Mouse (Mus musculus): ENCODE data around the gene Gm29609. TPM values are rescaled to one million over a fixed set of nuclear protein-coding genes. Genes with fewer than 3 reads are reported as not detected.
A peak's percentile ranks its signal among the peaks of the same experiment; 100 is the strongest.

The Gm29609 gene
- polyA plus RNA-seq, 1 experiment from 2014 or later = 1.9 TPM

DNA sequence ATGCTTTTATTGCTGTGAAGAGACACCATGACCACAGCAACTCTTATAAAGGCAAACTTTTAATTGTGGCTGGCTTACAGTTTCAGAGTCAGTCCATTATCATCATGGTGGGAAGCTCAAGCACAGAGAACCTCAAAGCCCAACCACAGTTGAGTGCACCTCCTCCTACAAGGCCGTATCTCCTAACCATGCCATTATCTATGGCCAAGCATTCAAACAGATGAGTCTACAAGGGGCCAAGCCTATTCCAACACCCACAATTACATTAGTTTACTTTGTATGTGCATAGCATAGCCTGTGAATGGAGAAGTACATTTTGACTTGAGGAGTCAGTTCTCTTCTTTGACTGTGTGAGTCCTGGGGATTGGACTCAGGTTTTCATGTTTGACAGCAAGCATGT, 14.8 kb downstream of the Gm29609 start:
- no peak overlapping the region for H3K4me3 ChIP-seq (ENCODE audit: low read length)
- ATAC-seq (ENCODE audit: low read depth) = no peak
- 81% methylated on average over 1 of the region's 1 CpGs for WGBS
- H3K27ac ChIP-seq (ENCODE audit: low read length) = no peak overlapping the region
- no peaks in the 10 kb centered on the region for H3K4me1 ChIP-seq (replicated peaks; ENCODE audit: control insufficient read depth, insufficient read depth, low read length)
- H3K9me3 ChIP-seq (ENCODE audit: control insufficient read depth, low read length) = no peaks in the 10 kb centered on the region
- no peaks in the 10 kb centered on the region for H3K27me3 ChIP-seq (ENCODE audit: control insufficient read depth, insufficient read depth, low read depth, low read length)
- no peak overlapping the region for H3K9ac ChIP-seq (ENCODE audit: low read length)
- no peak overlapping the region for H3K4me2 ChIP-seq (ENCODE audit: low read depth, low read length)
- peaks cover 61% of the 10 kb centered on the region for H3K36me3 ChIP-seq (ENCODE audit: control insufficient read depth, insufficient read depth, low read length)

DNA sequence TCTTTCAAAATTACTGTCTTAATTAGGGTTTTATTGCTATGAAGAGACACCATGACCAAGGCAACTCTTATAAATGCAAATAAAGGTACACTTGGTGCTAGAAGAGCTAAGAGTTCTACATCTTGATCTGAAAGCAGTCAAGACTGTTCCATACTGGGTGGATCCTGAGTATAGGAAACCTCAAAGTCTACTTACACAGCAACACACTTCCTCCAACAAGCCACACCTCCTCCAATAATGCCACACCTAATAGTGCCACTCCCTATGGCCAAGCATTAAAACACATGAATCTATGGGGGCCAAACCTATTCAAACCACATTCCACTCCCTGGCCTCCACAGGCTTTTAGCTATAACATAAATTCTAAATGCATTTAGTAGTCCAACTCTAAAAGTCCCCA, 17.2 kb downstream of the Gm29609 start:
- H3K9me3 ChIP-seq (ENCODE audit: control insufficient read depth, low read length) = no peaks in the 10 kb centered on the region
- H3K4me2 ChIP-seq (ENCODE audit: low read depth, low read length) = no peak overlapping the region
- no peak overlapping the region for H3K4me3 ChIP-seq (ENCODE audit: low read length)
- no peak overlapping the region for H3K9ac ChIP-seq (ENCODE audit: low read length)
- H3K4me1 ChIP-seq (replicated peaks; ENCODE audit: control insufficient read depth, insufficient read depth, low read length) = no peaks in the 10 kb centered on the region
- no peak overlapping the region for H3K27ac ChIP-seq (ENCODE audit: low read length)
- H3K36me3 ChIP-seq (ENCODE audit: control insufficient read depth, insufficient read depth, low read length) = peaks cover 66% of the 10 kb centered on the region
- no peaks in the 10 kb centered on the region for H3K27me3 ChIP-seq (ENCODE audit: control insufficient read depth, insufficient read depth, low read depth, low read length)
- no peak for ATAC-seq (ENCODE audit: low read depth)

DNA sequence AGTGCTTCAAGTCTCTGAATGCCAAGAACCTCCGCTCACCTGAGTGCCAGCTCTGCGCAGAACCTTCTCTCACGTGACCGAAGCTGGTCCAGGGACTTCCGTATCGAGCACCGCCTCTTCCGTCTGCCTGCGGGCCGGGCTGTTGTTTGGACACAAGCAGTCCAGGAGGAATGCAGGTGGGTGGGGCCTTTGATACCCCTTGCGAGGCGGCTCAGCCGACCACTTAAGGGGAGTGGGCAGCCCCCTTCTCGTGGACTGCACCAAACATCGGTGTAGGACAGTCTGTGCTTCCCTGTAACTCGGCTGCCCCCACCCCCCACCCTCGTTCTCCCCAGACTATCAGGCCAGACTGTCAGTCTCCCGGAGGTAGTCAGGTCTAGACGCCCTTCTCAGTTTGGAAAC, 25.6 kb downstream of the Gm29609 start, which contains the start of gene Mpv17:
Gene Mpv17 (minus strand): TSS at position 100 of the 402 bp plus-strand sequence.
- H3K9ac ChIP-seq (ENCODE audit: low read length) = peak within 1 kb of the TSS; percentile 81
- H3K4me3 ChIP-seq (ENCODE audit: low read length) = peak within 1 kb of the TSS; percentile 72
- peaks cover 23% of the 10 kb centered on the region for H3K36me3 ChIP-seq (ENCODE audit: control insufficient read depth, insufficient read depth, low read length)
- H3K27ac ChIP-seq (ENCODE audit: low read length) = peak within 1 kb of the TSS; percentile 75
- H3K4me2 ChIP-seq (ENCODE audit: low read depth, low read length) = peak within 1 kb of the TSS; percentile 80
- no peaks in the 10 kb centered on the region for H3K9me3 ChIP-seq (ENCODE audit: control insufficient read depth, low read length)
- H3K27me3 ChIP-seq (ENCODE audit: control insufficient read depth, insufficient read depth, low read depth, low read length) = no peaks in the 10 kb centered on the region
- ATAC-seq (ENCODE audit: low read depth) = peak; percentile 96
- H3K4me1 ChIP-seq (replicated peaks; ENCODE audit: control insufficient read depth, insufficient read depth, low read length) = peaks cover 5% of the 10 kb centered on the region
- under 1% methylated on average over 19 of the region's 19 CpGs for WGBS

DNA sequence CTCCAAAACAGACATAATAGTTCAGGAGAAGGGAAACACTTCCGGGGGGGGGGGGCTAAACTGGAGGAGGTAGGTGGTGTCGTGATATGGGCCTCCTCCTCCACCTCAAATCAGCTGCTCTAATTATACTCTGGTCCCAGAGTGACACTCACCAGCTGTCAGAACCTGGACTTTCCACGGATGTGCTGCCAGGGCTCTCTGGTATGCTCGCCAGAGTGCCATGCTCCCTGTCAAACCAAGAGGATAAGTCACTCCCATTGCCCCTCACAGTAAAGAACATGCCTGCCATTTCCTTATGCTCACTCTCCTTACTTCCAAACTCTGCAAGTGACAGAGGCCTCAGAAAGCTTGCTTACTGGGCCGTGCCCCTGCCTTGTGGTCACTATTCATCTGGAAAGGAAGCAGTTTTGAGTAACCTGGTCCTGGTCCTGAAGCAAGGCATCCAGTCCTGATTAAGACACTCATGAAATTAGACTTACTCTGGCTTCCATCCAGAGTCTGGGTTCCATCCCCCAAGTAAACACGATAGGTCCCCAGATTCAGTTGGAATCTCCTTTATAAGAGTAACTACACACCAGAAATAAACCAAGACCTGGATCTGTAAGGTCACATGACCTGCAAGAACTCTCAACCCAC, 26.1 kb downstream of the Gm29609 start:
- Histone ChIP-seq H3K4me2 (ENCODE audit: low read depth, low read length) (peak overlapping the region; percentile 80), H3K27ac (ENCODE audit: low read length) (peak overlapping the region; percentile 75; the same call in 1 of the 2 replicates), H3K9me3 (ENCODE audit: control insufficient read depth, low read length) (no peaks in the 10 kb centered on the region), H3K27me3 (ENCODE audit: control insufficient read depth, insufficient read depth, low read depth, low read length) (no peaks in the 10 kb centered on the region), H3K36me3 (ENCODE audit: control insufficient read depth, insufficient read depth, low read length) (peaks cover 18% of the 10 kb centered on the region), H3K4me1 (replicated peaks; ENCODE audit: control insufficient read depth, insufficient read depth, low read length) (peaks cover 5% of the 10 kb centered on the region), H3K9ac (ENCODE audit: low read length) (peak overlapping the region; percentile 81), H3K4me3 (ENCODE audit: low read length) (peak overlapping the region; percentile 72)
- ATAC-seq (ENCODE audit: low read depth) = peak; percentile 20
- 25% methylated on average over 6 of the region's 6 CpGs for WGBS

DNA sequence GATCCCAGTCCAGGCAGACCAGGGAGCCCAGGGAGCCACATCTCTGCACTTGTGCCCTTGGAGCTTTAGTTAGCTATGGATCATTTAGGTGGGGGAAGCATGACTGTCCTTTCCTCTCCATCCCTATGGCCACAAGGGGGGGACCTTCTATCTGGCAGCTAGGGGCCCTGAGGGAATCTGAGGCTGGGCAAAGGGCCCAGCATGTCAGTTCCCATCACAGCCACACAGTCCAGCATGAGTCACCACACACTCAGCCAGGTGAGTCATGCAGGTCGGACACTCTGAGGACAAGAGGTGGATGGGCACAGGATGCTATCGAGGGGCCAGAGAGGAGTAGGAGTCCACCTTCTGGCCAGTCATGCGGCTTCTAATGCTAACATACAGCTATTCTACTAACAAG, 28.0 kb downstream of the Gm29609 start:
- Histone ChIP-seq H3K4me3 (ENCODE audit: low read length) (no peak overlapping the region), H3K36me3 (ENCODE audit: control insufficient read depth, insufficient read depth, low read length) (peaks cover 1% of the 10 kb centered on the region; the same call in 1 of the 2 replicates), H3K4me1 (replicated peaks; ENCODE audit: control insufficient read depth, insufficient read depth, low read length) (peaks cover 5% of the 10 kb centered on the region), H3K9ac (ENCODE audit: low read length) (no peak overlapping the region), H3K9me3 (ENCODE audit: control insufficient read depth, low read length) (no peaks in the 10 kb centered on the region), H3K27ac (ENCODE audit: low read length) (no peak overlapping the region), H3K27me3 (ENCODE audit: control insufficient read depth, insufficient read depth, low read depth, low read length) (no peaks in the 10 kb centered on the region), H3K4me2 (ENCODE audit: low read depth, low read length) (no peak overlapping the region)
- 79% methylated on average over 3 of the region's 3 CpGs for WGBS
- no peak for ATAC-seq (ENCODE audit: low read depth)

DNA sequence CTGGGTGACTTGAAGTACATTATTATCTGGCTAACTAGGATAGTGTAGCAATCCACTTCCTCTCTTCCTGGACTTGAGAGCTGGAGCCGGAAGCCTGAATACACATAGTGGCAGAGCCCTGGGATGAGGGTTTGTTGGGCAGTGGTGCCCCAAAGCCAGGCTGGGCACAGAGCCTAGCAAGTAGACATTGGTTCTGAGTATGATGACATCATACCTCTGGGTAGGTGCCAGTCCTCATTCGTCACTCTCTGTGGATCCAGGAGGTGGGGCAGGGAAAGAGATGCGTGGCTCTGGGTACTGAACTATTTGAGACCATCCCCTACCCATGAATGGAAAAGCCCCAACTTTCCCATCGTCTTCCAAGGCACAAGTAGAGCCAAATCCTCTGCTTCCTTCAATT, 29.9 kb downstream of the Gm29609 start:
- H3K9me3 ChIP-seq (ENCODE audit: control insufficient read depth, low read length) = no peaks in the 10 kb centered on the region
- WGBS = 87% methylated on average over 4 of the region's 4 CpGs
- H3K9ac ChIP-seq (ENCODE audit: low read length) = no peak overlapping the region
- no peaks in the 10 kb centered on the region; the same call in 1 of the 2 replicates for H3K36me3 ChIP-seq (ENCODE audit: control insufficient read depth, insufficient read depth, low read length)
- H3K4me2 ChIP-seq (ENCODE audit: low read depth, low read length) = no peak overlapping the region
- no peaks in the 10 kb centered on the region for H3K27me3 ChIP-seq (ENCODE audit: control insufficient read depth, insufficient read depth, low read depth, low read length)
- H3K4me1 ChIP-seq (replicated peaks; ENCODE audit: control insufficient read depth, insufficient read depth, low read length) = peaks cover 5% of the 10 kb centered on the region
- no peak for ATAC-seq (ENCODE audit: low read depth)
- H3K4me3 ChIP-seq (ENCODE audit: low read length) = no peak overlapping the region
- no peak overlapping the region for H3K27ac ChIP-seq (ENCODE audit: low read length)

DNA sequence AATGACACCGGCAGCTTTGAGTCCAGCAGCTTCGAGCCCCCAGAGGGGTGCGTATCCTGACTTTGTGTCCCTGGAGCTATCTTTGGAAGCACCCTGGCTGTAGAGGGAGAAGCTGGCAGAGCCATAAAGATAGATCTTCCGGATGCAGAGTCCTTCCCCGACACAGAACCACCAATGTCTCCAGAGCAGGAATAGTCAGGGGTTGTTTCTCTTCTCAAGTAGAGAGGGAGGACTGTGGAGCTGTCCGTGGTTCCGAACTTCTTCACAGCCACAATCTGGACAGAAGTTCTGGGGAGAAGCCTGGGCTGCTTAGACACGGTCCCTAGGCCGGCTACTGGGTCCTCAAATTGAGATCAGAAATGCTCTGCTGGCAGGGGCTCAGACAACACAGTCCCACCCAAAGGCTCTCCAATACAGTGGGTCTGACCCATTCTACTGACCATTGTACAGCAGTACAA, 40.7 kb downstream of the Gm29609 start:
- 7% methylated on average over 9 of the region's 9 CpGs for WGBS
- H3K4me1 ChIP-seq (replicated peaks; ENCODE audit: control insufficient read depth, insufficient read depth, low read length) = peaks cover 7% of the 10 kb centered on the region; the same call in 1 of the 2 replicates
- peaks cover 55% of the 10 kb centered on the region for H3K27me3 ChIP-seq (ENCODE audit: control insufficient read depth, insufficient read depth, low read depth, low read length)
- peak overlapping the region; percentile 11; the same call in 1 of the 2 replicates for H3K4me2 ChIP-seq (ENCODE audit: low read depth, low read length)
- H3K9ac ChIP-seq (ENCODE audit: low read length) = no peak overlapping the region
- H3K4me3 ChIP-seq (ENCODE audit: low read length) = no peak overlapping the region; the same call in 1 of the 2 replicates
- no peaks in the 10 kb centered on the region for H3K9me3 ChIP-seq (ENCODE audit: control insufficient read depth, low read length)
- no peak overlapping the region for H3K27ac ChIP-seq (ENCODE audit: low read length)
- ATAC-seq (ENCODE audit: low read depth) = 0 out of 2 replicates have a peak, but pooled peaks have one; percentile 20
- peaks cover 6% of the 10 kb centered on the region for H3K36me3 ChIP-seq (ENCODE audit: control insufficient read depth, insufficient read depth, low read length)

DNA sequence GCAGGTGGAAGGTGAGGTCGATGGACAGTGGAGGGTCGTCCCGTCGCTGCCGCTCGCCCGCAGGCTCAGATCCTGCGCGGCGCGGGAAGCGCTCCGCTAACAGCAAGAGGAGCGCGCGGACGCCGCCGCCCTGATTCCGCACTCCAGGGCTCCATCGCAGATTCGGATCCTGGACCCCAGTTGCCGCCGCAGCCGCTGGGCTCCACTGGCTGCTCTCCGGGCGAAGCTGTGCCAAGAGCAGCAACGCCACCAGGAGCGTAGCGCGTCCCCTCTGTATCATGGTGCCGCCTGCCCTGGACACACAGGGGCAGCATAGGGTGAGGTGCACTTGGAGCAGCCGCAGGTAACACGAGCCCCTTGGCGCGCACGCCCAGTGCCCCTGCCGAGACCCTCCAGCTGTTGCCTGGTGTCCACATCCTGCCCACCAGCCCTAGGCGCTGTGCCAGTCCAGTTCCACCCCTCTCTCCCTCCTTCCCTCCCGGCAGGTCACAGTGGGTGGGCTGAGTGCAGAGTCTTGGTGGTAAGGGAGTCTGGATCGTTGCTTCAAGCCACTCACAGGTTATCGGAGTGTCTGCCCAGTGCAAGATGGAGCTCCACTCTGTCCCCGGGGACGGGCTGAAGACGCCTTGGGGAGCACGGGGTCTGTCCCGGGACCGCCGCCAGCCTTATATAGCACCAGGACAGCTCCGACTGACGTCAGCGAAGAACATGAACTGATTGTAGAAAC, 41.3 kb downstream of the Gm29609 start, which contains the start of gene Ucn:
Gene Ucn (minus strand): TSS at position 589 of the 727 bp plus-strand sequence.
- H3K36me3 ChIP-seq (ENCODE audit: control insufficient read depth, insufficient read depth, low read length) = peaks cover 4% of the 10 kb centered on the region; the same call in 1 of the 2 replicates
- peaks cover 7% of the 10 kb centered on the region; the same call in 1 of the 2 replicates for H3K4me1 ChIP-seq (replicated peaks; ENCODE audit: control insufficient read depth, insufficient read depth, low read length)
- H3K9ac ChIP-seq (ENCODE audit: low read length) = no peak within 1 kb of the TSS
- 2% methylated on average over 48 of the region's 52 CpGs for WGBS
- H3K27ac ChIP-seq (ENCODE audit: low read length) = no peak within 1 kb of the TSS
- peaks cover 56% of the 10 kb centered on the region for H3K27me3 ChIP-seq (ENCODE audit: control insufficient read depth, insufficient read depth, low read depth, low read length)
- H3K4me3 ChIP-seq (ENCODE audit: low read length) = peak within 1 kb of the TSS; percentile 14; the same call in 1 of the 2 replicates
- H3K9me3 ChIP-seq (ENCODE audit: control insufficient read depth, low read length) = no peaks in the 10 kb centered on the region
- H3K4me2 ChIP-seq (ENCODE audit: low read depth, low read length) = peak within 1 kb of the TSS; percentile 11
- peak; percentile 43; the same call in 1 of the 2 replicates for ATAC-seq (ENCODE audit: low read depth)

DNA sequence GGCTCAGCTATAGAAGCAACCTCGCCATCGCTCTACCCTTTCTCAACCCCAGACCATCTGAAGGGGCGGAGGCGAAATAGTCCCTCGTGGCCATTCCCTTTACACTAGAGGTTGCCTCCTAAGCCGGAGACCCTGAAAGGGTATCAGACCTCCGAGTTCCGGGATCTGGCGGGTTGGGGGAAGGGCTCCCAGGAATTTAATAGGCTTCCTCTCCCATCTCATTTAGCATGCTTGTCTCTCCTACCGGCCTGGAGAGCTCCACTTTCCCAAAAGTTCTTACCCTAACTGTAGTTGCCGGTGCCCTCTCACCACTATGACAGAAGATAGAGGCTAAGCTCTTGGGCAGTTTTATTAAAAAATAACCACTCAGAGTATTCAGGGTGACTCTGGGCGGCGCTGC, 42.1 kb downstream of the Gm29609 start:
- no peaks in the 10 kb centered on the region for H3K9me3 ChIP-seq (ENCODE audit: control insufficient read depth, low read length)
- 0 out of 2 replicates have a peak, but pooled peaks cover 2% of the 10 kb centered on the region for H3K36me3 ChIP-seq (ENCODE audit: control insufficient read depth, insufficient read depth, low read length)
- under 1% methylated on average over 13 of the region's 13 CpGs for WGBS
- ATAC-seq (ENCODE audit: low read depth) = no peak
- peaks cover 56% of the 10 kb centered on the region for H3K27me3 ChIP-seq (ENCODE audit: control insufficient read depth, insufficient read depth, low read depth, low read length)
- H3K4me1 ChIP-seq (replicated peaks; ENCODE audit: control insufficient read depth, insufficient read depth, low read length) = peaks cover 7% of the 10 kb centered on the region; the same call in 1 of the 2 replicates
- no peak overlapping the region for H3K27ac ChIP-seq (ENCODE audit: low read length)
- H3K9ac ChIP-seq (ENCODE audit: low read length) = no peak overlapping the region
- H3K4me2 ChIP-seq (ENCODE audit: low read depth, low read length) = no peak overlapping the region
- no peak overlapping the region for H3K4me3 ChIP-seq (ENCODE audit: low read length)

Measured in lung, embryonic 16.5 days (tissue).